Mouse (Mus musculus) left cerebral cortex, adult 2 months (tissue): ENCODE measurements around the gene 4833423E24Rik. TPM values are rescaled to one million over a fixed set of nuclear protein-coding genes. Genes with fewer than 3 reads are reported as not detected.

Experiments
- DNase-seq, 2 experiments: peaks; one replicate each; pipeline ENCODE4 v3.0.0; 2021 to 2022; ENCODE audit warnings: low spot score in 2 of 2, mixed read lengths in 1 of 2; ENCODE audit errors: extremely low spot score in 1 of 2
- H3K27ac ChIP-seq: fragments of 200-600 bp; 2 replicates; pipeline ENCODE4 v1.8.1; 2022
- H3K4me3 ChIP-seq: fragments of 200-600 bp; 2 replicates; pipeline ENCODE4 v1.8.1; 2022
- CTCF ChIP-seq: fragments of 200-600 bp; IDR thresholded peaks from 2 replicates; pipeline ENCODE4 v1.8.1; 2022; ENCODE audit warnings: antibody characterized with exemption, mild to moderate bottlenecking, moderate library complexity
- intact Hi-C: fragments of 180-260 bp; cut with DNase I; formaldehyde crosslinking; loops from one replicate; pipeline ENCODE4 v1.15.1; 2025
- total RNA-seq, 2 experiments: library from RNA; stranded (reverse); gene quantifications; 2 replicates each; pipeline ENCODE4 v1.2.3; 2021

The 4833423E24Rik gene
- total RNA-seq, 2 experiments from 2014 or later = not detected

- intact Hi-C loops = no loop called here
- no peak overlapping the region for H3K27ac ChIP-seq
- no peak for DNase-seq
- TF ChIP-seq CTCF = no peak
- H3K4me3 ChIP-seq = no peak overlapping the region
These were observed 76.3 kb downstream of the 4833423E24Rik start for GRCm38 (mm10) chr2:85442546-85442945.

- intact Hi-C loops = no loop called here
- DNase-seq = no peak
- no peak within 1 kb of the TSS for H3K27ac ChIP-seq
These were observed 82.5 kb downstream of the 4833423E24Rik start, which contains the start of gene Olfr994 for GRCm38 (mm10) chr2:85436351-85436750. Olfr994 (minus strand) TSS chr2:85436451.

More at GRCm38 (mm10) chr2:85436351-85436750, 82.5 kb downstream of the 4833423E24Rik start, which contains the start of gene Olfr994:
- H3K4me3 ChIP-seq = no peak within 1 kb of the TSS
- TF ChIP-seq CTCF = no peak

Other genes starting within 250 kb of the 4833423E24Rik start
- gene Olfr987, start 179.7 kb downstream of the 4833423E24Rik start, total RNA-seq = not detected
- gene Olfr988, start 155.8 kb downstream of the 4833423E24Rik start, total RNA-seq = not detected
- gene Olfr992, start 109.6 kb downstream of the 4833423E24Rik start, total RNA-seq = not detected
- gene Olfr993, start 104.1 kb downstream of the 4833423E24Rik start, total RNA-seq = not detected
- not detected for gene Olfr994, start 82.6 kb downstream of the 4833423E24Rik start, total RNA-seq
- not detected for gene Olfr995, start 75.4 kb downstream of the 4833423E24Rik start, total RNA-seq
- gene Olfr996, start 60.2 kb upstream of the 4833423E24Rik start, total RNA-seq = not detected
- gene Olfr998, start 69.9 kb upstream of the 4833423E24Rik start, total RNA-seq = not detected
- not detected for gene Olfr1000, start 92.9 kb upstream of the 4833423E24Rik start, total RNA-seq
- gene Olfr1002, start 131.7 kb upstream of the 4833423E24Rik start, total RNA-seq = not detected
- gene Olfr154, start 145.4 kb upstream of the 4833423E24Rik start, total RNA-seq = not detected
- gene Olfr1006, start 159.7 kb upstream of the 4833423E24Rik start, total RNA-seq = not detected
- not detected for gene Olfr1008, start 170.4 kb upstream of the 4833423E24Rik start, total RNA-seq
- gene Olfr1009, start 196.4 kb upstream of the 4833423E24Rik start, total RNA-seq = not detected
- not detected for gene Olfr1012, start 243.7 kb upstream of the 4833423E24Rik start, total RNA-seq
- not detected for gene Olfr1013, start 248.1 kb upstream of the 4833423E24Rik start, total RNA-seq